Mouse (Mus musculus) c-Kit-positive CD71-positive TER-119-positive erythroid progenitor cells, embryonic 14.5 days (primary cell): ENCODE results near the gene Tspan7.

Source experiments
- DNase-seq: peaks from one replicate; pipeline ENCODE4 v3.0.0-alpha.2; 2013; ENCODE audit warnings: low spot score

The Tspan7 gene

DNA sequence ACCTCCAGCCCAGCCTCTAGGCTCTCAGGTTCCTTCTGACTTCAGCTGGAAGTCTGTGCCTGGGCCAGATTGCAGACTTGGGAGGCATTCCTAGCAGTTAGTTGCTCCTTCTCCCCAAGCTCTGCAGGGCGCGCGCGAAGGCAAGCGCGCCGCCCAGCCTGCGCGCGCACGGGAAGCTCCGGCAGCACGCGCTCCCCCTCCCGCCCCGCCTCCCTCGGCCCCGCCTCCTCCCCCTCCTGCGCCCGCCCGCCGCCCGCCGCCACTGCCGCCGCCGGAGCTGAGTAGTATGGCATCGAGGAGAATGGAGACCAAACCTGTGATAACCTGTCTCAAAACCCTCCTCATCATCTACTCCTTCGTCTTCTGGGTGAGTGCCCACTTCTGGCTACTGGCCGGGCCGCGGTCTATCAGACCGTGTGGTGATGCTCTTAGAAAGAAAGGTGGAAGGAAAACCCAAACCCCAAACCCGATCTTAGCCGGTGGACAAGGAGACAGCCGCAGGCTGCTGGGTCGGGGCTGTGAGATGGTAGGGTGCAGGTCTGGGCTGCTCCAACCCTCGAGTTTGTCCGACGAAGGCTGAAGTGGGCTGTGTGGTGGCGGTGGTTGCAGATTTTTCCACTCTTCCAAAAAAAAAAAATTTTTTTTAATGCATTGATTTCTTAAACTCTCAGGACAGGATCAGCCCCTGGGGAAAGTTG lies at the start of gene Tspan7:
Gene Tspan7 (plus strand): TSS at position 287 of the 698 bp plus-strand sequence.
- no peak for DNase-seq

GRCm38 (mm10) chrX:10449323-10449980 lies 35.5 kb upstream of the Tspan7 start:
- no peak for DNase-seq

- DNase-seq: no peak
Observed at GRCm38 (mm10) chrX:10450143-10451060, 34.6 kb upstream of the Tspan7 start.

- no peak for DNase-seq
Observed at GRCm38 (mm10) chrX:10453798-10454197, 31.2 kb upstream of the Tspan7 start.

DNA sequence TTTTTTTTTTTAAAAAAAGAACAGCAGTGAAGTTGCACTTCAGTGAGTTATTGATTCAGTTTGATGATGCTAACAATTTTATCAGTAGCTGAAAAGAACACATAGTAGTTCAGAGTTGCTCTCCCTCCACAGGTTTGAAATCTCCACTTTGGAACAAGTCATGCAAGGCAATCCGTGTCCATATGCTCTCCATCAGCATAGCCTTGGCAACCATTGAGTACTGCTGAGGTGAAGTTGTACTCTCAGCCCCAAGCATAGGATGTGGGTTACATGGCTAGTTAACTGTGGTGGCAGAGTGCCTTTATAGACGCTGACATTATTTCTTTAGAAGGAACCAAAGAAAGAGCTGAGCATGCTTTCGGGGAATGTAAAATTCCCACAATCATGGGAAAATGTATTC lies 27.7 kb upstream of the Tspan7 start:
- DNase-seq: no peak

- DNase-seq: no peak
Observed at GRCm38 (mm10) chrX:10477088-10477487, 7.9 kb upstream of the Tspan7 start.

DNA sequence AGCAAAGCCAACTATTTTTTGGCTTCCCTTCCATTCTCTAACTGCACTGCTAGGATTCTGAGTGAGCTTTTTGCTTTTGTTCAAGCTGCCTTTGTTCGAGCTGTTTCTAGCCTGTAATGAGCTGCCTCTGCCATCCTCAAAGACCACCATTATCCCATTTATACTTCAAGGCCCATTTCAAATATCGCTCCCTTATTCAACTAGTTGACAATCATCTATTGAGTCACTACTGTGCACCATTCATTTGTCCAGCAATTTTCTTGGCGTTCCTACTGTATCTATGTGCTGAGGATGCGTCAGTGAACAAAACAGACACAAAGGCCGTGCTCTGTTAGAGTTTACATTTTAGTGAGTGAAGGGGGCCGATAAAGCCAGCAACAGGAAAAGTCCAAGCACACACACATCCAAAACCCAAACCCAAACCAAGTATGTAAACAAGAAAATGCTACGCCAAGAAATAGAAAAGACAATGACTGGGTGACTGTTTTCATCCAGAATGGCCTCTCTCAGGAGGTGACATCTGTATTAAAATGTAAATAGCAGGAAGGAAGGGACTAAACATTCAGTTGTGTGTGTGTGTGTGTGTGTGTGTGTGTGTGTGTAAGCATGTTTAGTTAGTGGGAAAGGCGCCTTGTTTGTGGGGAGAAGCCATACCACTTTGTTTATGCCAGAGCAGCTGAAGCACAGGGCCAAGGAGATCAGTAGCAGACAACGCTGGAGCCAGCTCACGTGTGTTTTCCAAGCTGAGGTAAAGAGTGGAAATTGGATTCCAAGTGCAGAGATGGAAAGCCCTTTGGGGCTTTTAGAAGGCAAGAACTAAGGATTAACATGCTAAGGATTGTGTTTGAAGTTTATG lies 5.7 kb upstream of the Tspan7 start:
- no peak for DNase-seq

GRCm38 (mm10) chrX:10479943-10480342 lies 5.0 kb upstream of the Tspan7 start:
- no peak for DNase-seq

GRCm38 (mm10) chrX:10485664-10486211 lies 780 bp downstream of the Tspan7 start:
- DNase-seq: no peak

DNA sequence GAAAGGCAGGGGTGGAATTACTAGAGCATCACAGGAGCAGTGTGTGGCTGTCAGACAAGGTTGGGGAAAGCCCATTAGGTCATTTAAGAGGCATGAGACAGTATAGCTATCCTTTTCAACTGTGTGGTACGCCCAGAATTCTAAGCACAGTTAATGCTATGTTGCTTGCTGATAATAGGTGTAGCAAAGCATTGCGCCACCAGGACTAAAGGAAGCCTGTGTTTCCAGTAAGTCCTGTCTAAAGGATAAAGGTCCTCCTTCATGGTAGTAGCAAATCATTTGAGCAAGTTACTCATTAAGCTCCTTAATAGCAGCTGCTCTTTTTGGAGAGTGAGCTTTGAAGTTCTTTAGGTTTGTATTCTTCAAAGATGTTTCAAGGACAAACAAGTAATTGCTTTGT lies 13.6 kb downstream of the Tspan7 start:
- DNase-seq: no peak

GRCm38 (mm10) chrX:10502616-10503015 lies 17.7 kb downstream of the Tspan7 start:
- no peak for DNase-seq

DNA sequence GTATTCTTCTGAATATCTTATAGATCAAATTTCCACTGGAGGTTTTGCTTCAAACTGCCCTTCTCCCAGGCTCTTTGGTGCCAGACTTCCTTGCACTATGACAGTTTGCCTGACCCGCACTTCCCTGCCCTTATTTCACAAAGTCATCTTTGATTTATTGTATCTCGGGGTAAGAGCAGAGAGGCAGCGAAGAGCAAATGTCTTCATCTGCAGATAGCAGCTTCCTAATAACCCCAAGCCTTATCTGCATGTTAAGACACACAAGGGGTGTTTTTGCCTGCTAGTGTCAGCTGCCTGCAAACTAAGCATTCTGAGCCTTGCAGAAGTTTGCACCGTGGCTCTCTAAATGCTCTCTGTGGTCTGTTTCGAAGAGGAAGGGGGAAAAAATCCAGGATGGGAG lies 29.5 kb downstream of the Tspan7 start:
- DNase-seq: no peak

DNA sequence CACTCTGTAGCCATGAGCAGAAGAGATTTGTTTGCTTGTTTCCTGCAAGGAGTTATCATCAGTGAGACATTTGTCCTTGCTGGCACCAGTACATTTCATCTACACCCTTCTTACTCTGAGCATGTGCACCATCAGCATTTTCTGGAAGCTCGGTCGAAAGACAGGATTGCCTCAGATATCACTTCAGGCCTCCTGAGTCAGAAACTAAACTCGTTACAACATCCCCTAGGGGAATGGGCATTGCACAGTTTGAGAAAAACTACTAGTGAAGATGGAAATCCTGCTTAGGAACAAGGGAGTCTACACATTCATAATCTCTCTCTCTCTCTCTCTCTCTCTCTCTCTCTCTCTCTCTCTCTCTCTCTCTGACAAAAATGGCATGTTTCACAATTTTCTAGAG lies 30.0 kb downstream of the Tspan7 start:
- DNase-seq: no peak

GRCm38 (mm10) chrX:10516448-10516847 lies 31.5 kb downstream of the Tspan7 start:
- DNase-seq: no peak

GRCm38 (mm10) chrX:10516925-10517324 lies 32.0 kb downstream of the Tspan7 start:
- no peak for DNase-seq

- no peak for DNase-seq
Observed at GRCm38 (mm10) chrX:10517756-10518155, 32.8 kb downstream of the Tspan7 start.

- no peak for DNase-seq
Observed at GRCm38 (mm10) chrX:10518510-10518909, 33.6 kb downstream of the Tspan7 start.

GRCm38 (mm10) chrX:10535450-10535849 lies 50.5 kb downstream of the Tspan7 start:
- no peak for DNase-seq

DNA sequence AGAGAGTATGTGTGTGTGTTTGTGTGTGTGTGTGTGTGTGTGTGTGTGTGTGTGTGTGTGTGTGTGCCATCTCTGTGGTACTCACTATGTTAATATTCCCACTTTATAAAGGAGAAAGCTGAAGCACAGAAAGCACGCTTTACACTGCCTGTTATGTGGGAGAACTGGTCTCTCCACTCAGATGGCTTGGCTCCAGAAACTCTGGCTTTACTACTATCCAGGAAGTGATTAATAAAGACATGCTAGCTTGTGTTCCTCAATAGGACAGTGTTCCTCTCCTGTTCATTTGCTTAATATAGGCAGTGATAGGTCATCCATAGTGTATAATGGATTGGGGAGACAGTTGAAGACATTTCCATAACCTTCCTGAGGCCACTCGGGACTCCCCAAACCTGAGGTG lies 54.1 kb downstream of the Tspan7 start:
- no peak for DNase-seq

GRCm38 (mm10) chrX:10539482-10540166 lies 54.7 kb downstream of the Tspan7 start:
- DNase-seq: no peak

GRCm38 (mm10) chrX:10546840-10547239 lies 61.9 kb downstream of the Tspan7 start:
- no peak for DNase-seq
